Mouse (Mus musculus): ENCODE results near the gene Cped1. TPM values are rescaled to one million over a fixed set of nuclear protein-coding genes. Genes with fewer than 3 reads are reported as not detected.
"Not testable (repeated sequence)": the region's sequence is repeated elsewhere in the genome, so short reads cannot be mapped to it uniquely, and the experiment has no call there.

The Cped1 gene
- polyA plus RNA-seq, 1 experiment: 2.2 TPM

- no peak overlapping the region for H3K4me3 ChIP-seq (ENCODE audit: insufficient read depth, low read length)
- no peaks in the 10 kb centered on the region for H3K4me1 ChIP-seq (ENCODE audit: control insufficient read depth, insufficient read depth, low read length)
- no peak overlapping the region for H3K27ac ChIP-seq (ENCODE audit: insufficient read depth, low read length)
- TF ChIP-seq POLR2A (IDR thresholded peaks at IDR 0.05; ENCODE audit: extremely low read depth, insufficient read depth, low read length) (no peak), CTCF (IDR thresholded peaks at IDR 0.05; ENCODE audit: extremely low read depth, insufficient read depth, low read length) (no peak)
Observed at GRCm38 (mm10) chr6:22123332-22123731, 137.6 kb downstream of the Cped1 start.

GRCm38 (mm10) chr6:22124575-22125330 is 139.0 kb downstream of the Cped1 start:
- H3K4me1 ChIP-seq (ENCODE audit: control insufficient read depth, insufficient read depth, low read length); H3K27ac ChIP-seq (ENCODE audit: insufficient read depth, low read length); H3K4me3 ChIP-seq (ENCODE audit: insufficient read depth, low read length): not testable (repeated sequence)

- Histone ChIP-seq H3K27ac (ENCODE audit: insufficient read depth, low read length) (no peak overlapping the region), H3K4me1 (ENCODE audit: control insufficient read depth, insufficient read depth, low read length) (no peaks in the 10 kb centered on the region), H3K4me3 (ENCODE audit: insufficient read depth, low read length) (no peak overlapping the region)
- TF ChIP-seq POLR2A (IDR thresholded peaks at IDR 0.05; ENCODE audit: extremely low read depth, insufficient read depth, low read length) (no peak), CTCF (IDR thresholded peaks at IDR 0.05; ENCODE audit: extremely low read depth, insufficient read depth, low read length) (no peak)
Observed at GRCm38 (mm10) chr6:22135038-22135631, 149.4 kb downstream of the Cped1 start.

- no peaks in the 10 kb centered on the region for H3K4me1 ChIP-seq (ENCODE audit: control insufficient read depth, insufficient read depth, low read length)
- no peak overlapping the region for H3K27ac ChIP-seq (ENCODE audit: insufficient read depth, low read length)
- TF ChIP-seq POLR2A (IDR thresholded peaks at IDR 0.05; ENCODE audit: extremely low read depth, insufficient read depth, low read length) (no peak), CTCF (IDR thresholded peaks at IDR 0.05; ENCODE audit: extremely low read depth, insufficient read depth, low read length) (no peak)
- no peak overlapping the region for H3K4me3 ChIP-seq (ENCODE audit: insufficient read depth, low read length)
Observed at GRCm38 (mm10) chr6:22136805-22137204, 151.1 kb downstream of the Cped1 start.

GRCm38 (mm10) chr6:22140786-22141185 is 155.1 kb downstream of the Cped1 start:
- no peak overlapping the region for H3K4me3 ChIP-seq (ENCODE audit: insufficient read depth, low read length)
- H3K27ac ChIP-seq (ENCODE audit: insufficient read depth, low read length): no peak overlapping the region
- TF ChIP-seq POLR2A (IDR thresholded peaks at IDR 0.05; ENCODE audit: extremely low read depth, insufficient read depth, low read length) (no peak), CTCF (IDR thresholded peaks at IDR 0.05; ENCODE audit: extremely low read depth, insufficient read depth, low read length) (no peak)
- H3K4me1 ChIP-seq (ENCODE audit: control insufficient read depth, insufficient read depth, low read length): no peaks in the 10 kb centered on the region

GRCm38 (mm10) chr6:22147236-22147635 is 161.5 kb downstream of the Cped1 start:
- no peak overlapping the region for H3K4me3 ChIP-seq (ENCODE audit: insufficient read depth, low read length)
- H3K27ac ChIP-seq (ENCODE audit: insufficient read depth, low read length): no peak overlapping the region
- H3K4me1 ChIP-seq (ENCODE audit: control insufficient read depth, insufficient read depth, low read length): no peaks in the 10 kb centered on the region
- TF ChIP-seq CTCF (IDR thresholded peaks at IDR 0.05; ENCODE audit: extremely low read depth, insufficient read depth, low read length): no peak
- no peak for TF ChIP-seq POLR2A (IDR thresholded peaks at IDR 0.05; ENCODE audit: extremely low read depth, insufficient read depth, low read length)

GRCm38 (mm10) chr6:22148511-22148910 is 162.8 kb downstream of the Cped1 start:
- Histone ChIP-seq H3K27ac (ENCODE audit: insufficient read depth, low read length) (no peak overlapping the region), H3K4me1 (ENCODE audit: control insufficient read depth, insufficient read depth, low read length) (no peaks in the 10 kb centered on the region), H3K4me3 (ENCODE audit: insufficient read depth, low read length) (no peak overlapping the region)
- TF ChIP-seq CTCF (IDR thresholded peaks at IDR 0.05; ENCODE audit: extremely low read depth, insufficient read depth, low read length) (no peak), POLR2A (IDR thresholded peaks at IDR 0.05; ENCODE audit: extremely low read depth, insufficient read depth, low read length) (no peak)

GRCm38 (mm10) chr6:22157461-22157860 is 171.7 kb downstream of the Cped1 start:
- Histone ChIP-seq H3K4me1 (ENCODE audit: control insufficient read depth, insufficient read depth, low read length) (no peaks in the 10 kb centered on the region), H3K4me3 (ENCODE audit: insufficient read depth, low read length) (no peak overlapping the region), H3K27ac (ENCODE audit: insufficient read depth, low read length) (no peak overlapping the region)
- TF ChIP-seq POLR2A (IDR thresholded peaks at IDR 0.05; ENCODE audit: extremely low read depth, insufficient read depth, low read length) (no peak), CTCF (IDR thresholded peaks at IDR 0.05; ENCODE audit: extremely low read depth, insufficient read depth, low read length) (no peak)

GRCm38 (mm10) chr6:22161944-22162343 is 176.2 kb downstream of the Cped1 start:
- Histone ChIP-seq H3K4me1 (ENCODE audit: control insufficient read depth, insufficient read depth, low read length) (no peaks in the 10 kb centered on the region), H3K27ac (ENCODE audit: insufficient read depth, low read length) (no peak overlapping the region), H3K4me3 (ENCODE audit: insufficient read depth, low read length) (no peak overlapping the region)
- TF ChIP-seq POLR2A (IDR thresholded peaks at IDR 0.05; ENCODE audit: extremely low read depth, insufficient read depth, low read length) (no peak), CTCF (IDR thresholded peaks at IDR 0.05; ENCODE audit: extremely low read depth, insufficient read depth, low read length) (no peak)

GRCm38 (mm10) chr6:22168388-22168787 is 182.7 kb downstream of the Cped1 start:
- TF ChIP-seq CTCF (IDR thresholded peaks at IDR 0.05; ENCODE audit: extremely low read depth, insufficient read depth, low read length) (no peak), POLR2A (IDR thresholded peaks at IDR 0.05; ENCODE audit: extremely low read depth, insufficient read depth, low read length) (no peak)
- H3K4me3 ChIP-seq (ENCODE audit: insufficient read depth, low read length): no peak overlapping the region

More at GRCm38 (mm10) chr6:22168388-22168787, 182.7 kb downstream of the Cped1 start:
- Histone ChIP-seq H3K27ac (ENCODE audit: insufficient read depth, low read length) (no peak overlapping the region), H3K4me1 (ENCODE audit: control insufficient read depth, insufficient read depth, low read length) (no peaks in the 10 kb centered on the region)
